ENCODE assay signal across 17 mouse cellular contexts in the genomic region with DNA sequence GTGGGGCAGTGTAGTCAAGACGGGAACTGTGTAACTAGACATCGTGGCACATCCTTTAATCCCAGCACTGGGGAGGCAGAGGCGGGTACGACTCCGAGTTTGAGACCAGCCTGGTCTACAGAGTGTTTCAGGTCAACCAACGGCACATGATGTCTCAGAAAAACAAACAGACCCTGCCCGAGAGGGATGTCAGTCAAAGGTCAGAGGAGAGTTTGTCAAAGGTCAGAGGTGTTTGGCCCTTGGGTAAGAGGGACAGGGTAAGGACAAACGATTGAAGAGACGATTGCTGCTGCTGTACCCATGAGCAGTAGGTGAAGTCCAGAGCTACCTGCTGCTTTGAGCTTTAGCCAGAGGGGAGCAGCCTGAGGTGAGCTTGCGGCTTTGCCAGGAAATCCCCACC. TPM values are rescaled to one million over a fixed set of nuclear protein-coding genes. Genes with fewer than 3 reads are reported as not detected.
A peak's percentile ranks its signal among the peaks of the same experiment; 100 is the strongest.
DNase-seq lines count a peak whose midpoint lies in the region; ATAC-seq and TF ChIP-seq lines count a peak whose summit lies in the region.
"Had no signal": no experiment of that assay in that cellular context is flagged by ENCODE, and none has a peak within 500 bp of the region (broad histone marks: within the 10 kb centered on the region; RNA-seq: fewer than 3 reads in every experiment).

No protein-coding gene starts in this region.

- no peak overlapping the region for H3K4me2 ChIP-seq in forebrain, embryonic 12.5 days
- no peak overlapping the region for H3K4me2 ChIP-seq in forebrain, postnatal 0 days (ENCODE audit: low read depth)
- no peak overlapping the region for H3K4me2 ChIP-seq in midbrain, embryonic 12.5 days (replicated peaks)
- H3K4me2 ChIP-seq in midbrain, embryonic 16.5 days (ENCODE audit: low read length) = no peak overlapping the region
- H3K4me2 ChIP-seq: hindbrain, embryonic 14.5 days; limb, embryonic 12.5 days; neural tube, embryonic 15.5 days had no signal

- H3K9me3 ChIP-seq in forebrain, embryonic 12.5 days = peaks cover 10% of the 10 kb centered on the region
- H3K9me3 ChIP-seq in forebrain, postnatal 0 days (ENCODE audit: low read length) = no peaks in the 10 kb centered on the region
- H3K9me3 ChIP-seq in midbrain, embryonic 12.5 days = peaks cover 13% of the 10 kb centered on the region
- no peaks in the 10 kb centered on the region for H3K9me3 ChIP-seq in midbrain, embryonic 16.5 days (replicated peaks; ENCODE audit: control insufficient read depth, low read length, poor library complexity, severe bottlenecking)

- no peak for TF ChIP-seq CTCF in forebrain, postnatal 0 days (IDR thresholded peaks at IDR 0.05; ENCODE audit: low read depth)
- TF ChIP-seq CTCF in kidney, adult 2 months (conservative IDR thresholded peaks at IDR 0.05; ENCODE audit: insufficient read depth, insufficient read length, low read depth, low read length) = no peak

- H3K4me1 ChIP-seq in forebrain, embryonic 12.5 days = no peaks in the 10 kb centered on the region
- no peaks in the 10 kb centered on the region for H3K4me1 ChIP-seq in forebrain, postnatal 0 days (ENCODE audit: insufficient read depth)
- H3K4me1 ChIP-seq in kidney, adult 2 months (ENCODE audit: control insufficient read depth, insufficient read depth, low read length) = peaks cover 12% of the 10 kb centered on the region
- H3K4me1 ChIP-seq in midbrain, embryonic 12.5 days = no peaks in the 10 kb centered on the region
- H3K4me1 ChIP-seq in midbrain, embryonic 16.5 days (ENCODE audit: control insufficient read depth, insufficient read depth, low read length) = no peaks in the 10 kb centered on the region
- H3K4me1 ChIP-seq: limb, embryonic 12.5 days had no signal

- no peak for ATAC-seq in forebrain, embryonic 12.5 days (ENCODE audit: low FRiP score)
- ATAC-seq in forebrain, postnatal 0 days = no peak
- ATAC-seq in midbrain, embryonic 12.5 days (ENCODE audit: low FRiP score, low read depth) = no peak
- no peak for ATAC-seq in midbrain, embryonic 16.5 days

- peak overlapping the region; percentile 42; the same call in 1 of the 2 replicates for H3K27ac ChIP-seq in forebrain, embryonic 12.5 days
- no peak overlapping the region for H3K27ac ChIP-seq in forebrain, postnatal 0 days (ENCODE audit: low read depth, low read length)
- H3K27ac ChIP-seq in kidney, adult 2 months (ENCODE audit: insufficient read depth, low read depth, low read length) = peak overlapping the region; percentile 82
- H3K27ac ChIP-seq in midbrain, embryonic 12.5 days (replicated peaks) = 0 out of 2 replicates have a peak overlapping the region, but pooled peaks have one; percentile 30
- H3K27ac ChIP-seq in midbrain, embryonic 16.5 days (ENCODE audit: low read length) = no peak overlapping the region
- H3K27ac ChIP-seq: hindbrain, embryonic 14.5 days; limb, embryonic 12.5 days; neural tube, embryonic 15.5 days had no signal

- WGBS in forebrain, embryonic 12.5 days = 87% methylated on average over 10 of the region's 10 CpGs
- WGBS in forebrain, postnatal 0 days = 92% methylated on average over 10 of the region's 10 CpGs
- WGBS in kidney, adult 2 months = 62% methylated on average over 10 of the region's 10 CpGs
- WGBS in midbrain, embryonic 12.5 days = 78% methylated on average over 10 of the region's 10 CpGs
- 84% methylated on average over 10 of the region's 10 CpGs for WGBS in midbrain, embryonic 16.5 days

- no peak overlapping the region for H3K4me3 ChIP-seq in forebrain, embryonic 12.5 days (replicated peaks)
- H3K4me3 ChIP-seq in forebrain, postnatal 0 days (ENCODE audit: low read depth, low read length) = no peak overlapping the region
- no peak overlapping the region for H3K4me3 ChIP-seq in kidney, adult 2 months (ENCODE audit: insufficient read depth, low read depth, low read length)
- H3K4me3 ChIP-seq in midbrain, embryonic 12.5 days = no peak overlapping the region
- no peak overlapping the region for H3K4me3 ChIP-seq in midbrain, embryonic 16.5 days (ENCODE audit: low read depth, low read length)
- H3K4me3 ChIP-seq: limb, embryonic 12.5 days; neural tube, embryonic 15.5 days had no signal

- no peak for TF ChIP-seq POLR2A in kidney, adult 2 months (IDR thresholded peaks at IDR 0.05; ENCODE audit: low read depth, low read length)

- H3K9ac ChIP-seq in forebrain, embryonic 12.5 days = no peak overlapping the region
- no peak overlapping the region for H3K9ac ChIP-seq in forebrain, postnatal 0 days
- H3K9ac ChIP-seq in midbrain, embryonic 12.5 days (replicated peaks) = no peak overlapping the region
- no peak overlapping the region for H3K9ac ChIP-seq in midbrain, embryonic 16.5 days (ENCODE audit: low read depth, low read length)
- H3K9ac ChIP-seq: hindbrain, embryonic 14.5 days; limb, embryonic 12.5 days; neural tube, embryonic 15.5 days had no signal

- peaks cover 100% of the 10 kb centered on the region for H3K36me3 ChIP-seq in forebrain, embryonic 12.5 days (replicated peaks)
- peaks cover 95% of the 10 kb centered on the region for H3K36me3 ChIP-seq in forebrain, postnatal 0 days (ENCODE audit: insufficient read depth)
- H3K36me3 ChIP-seq in kidney, adult 2 months (ENCODE audit: control insufficient read depth, insufficient read depth, low read length) = peaks cover 1% of the 10 kb centered on the region
- peaks cover 100% of the 10 kb centered on the region for H3K36me3 ChIP-seq in midbrain, embryonic 12.5 days
- peaks cover 79% of the 10 kb centered on the region for H3K36me3 ChIP-seq in midbrain, embryonic 16.5 days (ENCODE audit: control insufficient read depth, insufficient read depth, low read length)

- DNase-seq in forebrain, postnatal 0 days = no peak
- peak; percentile 29 for DNase-seq in kidney, adult 2 months
- DNase-seq in kidney, postnatal 10 days = no peak
- no peak for DNase-seq in adrenal gland, postnatal 36 days
- DNase-seq in embryo, embryonic 11 days = no peak
- DNase-seq: adrenal gland, adult 2 months; cerebellum, adult 8-10 months; layer of hippocampus, postnatal 36 days; lung, postnatal 14 days; thymus, postnatal 25 days had no signal

- H3K27me3 ChIP-seq in forebrain, embryonic 12.5 days = no peaks in the 10 kb centered on the region
- no peaks in the 10 kb centered on the region for H3K27me3 ChIP-seq in forebrain, postnatal 0 days (ENCODE audit: insufficient read depth, low read length)
- no peaks in the 10 kb centered on the region for H3K27me3 ChIP-seq in kidney, adult 2 months (replicated peaks; ENCODE audit: control insufficient read depth, insufficient read depth, low read length)
- no peaks in the 10 kb centered on the region for H3K27me3 ChIP-seq in midbrain, embryonic 12.5 days
- no peaks in the 10 kb centered on the region for H3K27me3 ChIP-seq in midbrain, embryonic 16.5 days (ENCODE audit: control insufficient read depth, insufficient read depth, low read depth, low read length)
- H3K27me3 ChIP-seq: limb, embryonic 12.5 days; neural tube, embryonic 15.5 days had no signal

RNA-seq across cellular contexts. Expression of gene Shisa8, which starts 29.0 kb away (rescaled TPM):
- polyA plus RNA-seq in forebrain, embryonic 12.5 days (2016; fragmentation: Nextera tagmentation; extraction: Ambion mirVana) = 0.90 and 2.4 TPM in 2 replicates
- total RNA-seq in forebrain, postnatal 0 days (2014; rRNA removed) = 4.7 and 6.3 TPM in 2 replicates
- 1.8 and 2.7 TPM in 2 replicates for polyA plus RNA-seq in forebrain, postnatal 0 days (2015; fragmentation: Nextera tagmentation; extraction: Ambion mirVana)
- polyA plus RNA-seq in kidney, adult 2 months (2012; rRNA removed) = 0.08 and 0.09 TPM in 2 replicates
- 0.73 and 0.80 TPM in 2 replicates for polyA plus RNA-seq in midbrain, embryonic 12.5 days (2016; fragmentation: Nextera tagmentation; extraction: Ambion mirVana)
- 0.77 and 1.0 TPM in 2 replicates for polyA plus RNA-seq in midbrain, embryonic 16.5 days (2015; fragmentation: Nextera tagmentation; extraction: Ambion mirVana)
- under 1 TPM; 0.46 to 0.73 TPM for total RNA-seq in adrenal gland, postnatal 36 days (2021)
- polyA plus RNA-seq: stomach, embryonic 16.5 days had no signal

RNA-seq across cellular contexts. Expression of gene Srebf2, which starts 36.6 kb away (rescaled TPM):
- polyA plus RNA-seq in forebrain, embryonic 12.5 days (2016; fragmentation: Nextera tagmentation; extraction: Ambion mirVana) = 244 and 265 TPM in 2 replicates
- 121 and 171 TPM in 2 replicates for total RNA-seq in forebrain, postnatal 0 days (2014; rRNA removed)
- polyA plus RNA-seq in forebrain, postnatal 0 days (2015; fragmentation: Nextera tagmentation; extraction: Ambion mirVana) = 147 and 193 TPM in 2 replicates
- 102 and 118 TPM in 2 replicates for polyA plus RNA-seq in kidney, adult 2 months (2012; rRNA removed)
- polyA plus RNA-seq in midbrain, embryonic 12.5 days (2016; fragmentation: Nextera tagmentation; extraction: Ambion mirVana) = 274 and 276 TPM in 2 replicates
- 194 and 218 TPM in 2 replicates for polyA plus RNA-seq in midbrain, embryonic 16.5 days (2015; fragmentation: Nextera tagmentation; extraction: Ambion mirVana)
- 100 to 1,000 TPM in 1 of 2 experiments, 10 to 100 TPM in 1; 80.3 to 113 TPM for total RNA-seq in adrenal gland, postnatal 36 days (2021)

RNA-seq across cellular contexts. Expression of gene Tnfrsf13c, which starts 40.6 kb away (rescaled TPM):
- polyA plus RNA-seq in forebrain, embryonic 12.5 days (2016; fragmentation: Nextera tagmentation; extraction: Ambion mirVana) = 0.24 and 0.29 TPM in 2 replicates
- total RNA-seq in forebrain, postnatal 0 days (2014; rRNA removed) = 0.24 and 0.62 TPM in 2 replicates
- 0.44 and 0.47 TPM in 2 replicates for polyA plus RNA-seq in forebrain, postnatal 0 days (2015; fragmentation: Nextera tagmentation; extraction: Ambion mirVana)
- 0.24 and 3.5 TPM in 2 replicates for polyA plus RNA-seq in kidney, adult 2 months (2012; rRNA removed)
- 0.37 TPM in 1 of 2 replicates, not detected in the other for polyA plus RNA-seq in midbrain, embryonic 12.5 days (2016; fragmentation: Nextera tagmentation; extraction: Ambion mirVana)
- polyA plus RNA-seq in midbrain, embryonic 16.5 days (2015; fragmentation: Nextera tagmentation; extraction: Ambion mirVana) = 0.14 TPM in 1 of 2 replicates, not detected in the other
- under 1 TPM in 1 of 2 experiments, not detected in 1; 0.20 TPM for total RNA-seq in adrenal gland, postnatal 36 days (2021)
- total RNA-seq: adrenal gland, adult 2 months had no signal
- polyA plus RNA-seq: limb, embryonic 12.5 days had no signal

RNA-seq across cellular contexts. Expression of gene Ccdc134, which starts 55.9 kb away (rescaled TPM):
- 17.5 and 19.0 TPM in 2 replicates for polyA plus RNA-seq in forebrain, embryonic 12.5 days (2016; fragmentation: Nextera tagmentation; extraction: Ambion mirVana)
- total RNA-seq in forebrain, postnatal 0 days (2014; rRNA removed) = 13.0 and 14.7 TPM in 2 replicates
- polyA plus RNA-seq in forebrain, postnatal 0 days (2015; fragmentation: Nextera tagmentation; extraction: Ambion mirVana) = 6.7 and 6.8 TPM in 2 replicates
- 6.9 and 7.5 TPM in 2 replicates for polyA plus RNA-seq in kidney, adult 2 months (2012; rRNA removed)
- polyA plus RNA-seq in midbrain, embryonic 12.5 days (2016; fragmentation: Nextera tagmentation; extraction: Ambion mirVana) = 17.3 and 18.3 TPM in 2 replicates
- polyA plus RNA-seq in midbrain, embryonic 16.5 days (2015; fragmentation: Nextera tagmentation; extraction: Ambion mirVana) = 10.5 and 11.3 TPM in 2 replicates
- 10 to 100 TPM in 1 of 2 experiments, 1 to 10 TPM in 1; 6.7 to 11.3 TPM for total RNA-seq in adrenal gland, postnatal 36 days (2021)

Comparison
In these comparisons a context has a peak if more than half of its experiments do, and no peak if none do; other contexts are left out.
1. H3K27ac ChIP-seq: peak in forebrain, embryonic 12.5 days (single experiment), kidney, adult 2 months (single experiment) and midbrain, embryonic 12.5 days (single experiment); none in forebrain, postnatal 0 days (single experiment) and midbrain, embryonic 16.5 days (single experiment).